Mouse (Mus musculus) CH12.LX (cell line): ENCODE measurements around the gene Slc43a2. TPM values are rescaled to one million over a fixed set of nuclear protein-coding genes. Genes with fewer than 3 reads are reported as not detected.

Source experiments
- DNase-seq: peaks from one replicate; pipeline ENCODE4 v3.0.0-alpha.2; 2013; ENCODE audit errors: extremely low read depth
- H3K27ac ChIP-seq: 2 replicates; pipeline ENCODE4 v1.5.1; 2012; ENCODE audit warnings: low read depth, mild to moderate bottlenecking, control low read depth, moderate library complexity; ENCODE audit not compliant: insufficient read depth
- H3K27me3 ChIP-seq: replicated peaks from 2 replicates; pipeline ENCODE3; 2012; ENCODE audit warnings: inconsistent platforms
- H3K36me3 ChIP-seq, 2 experiments: replicated peaks in 1 of 2; 2 replicates each; pipeline versions ENCODE3 to v1.6.1; 2012; ENCODE audit warnings: inconsistent platforms in 1 of 2, low read length in 1 of 2, mild to moderate bottlenecking in 1 of 2, mixed read lengths in 1 of 2, moderate library complexity in 1 of 2; ENCODE audit not compliant: control insufficient read depth in 1 of 2, insufficient read depth in 1 of 2
- H3K4me1 ChIP-seq, 2 experiments: 2 replicates each; pipeline ENCODE4 v1.6.1; 2012; ENCODE audit warnings: inconsistent platforms in 1 of 2, moderate library complexity in 1 of 2; ENCODE audit not compliant: insufficient read depth in 2 of 2, control insufficient read depth in 1 of 2
- H3K4me2 ChIP-seq: 2 replicates; pipeline ENCODE4 v1.6.1; 2012; ENCODE audit warnings: low read depth, mild to moderate bottlenecking, control low read depth; ENCODE audit not compliant: poor library complexity, insufficient read depth, severe bottlenecking
- H3K4me3 ChIP-seq, 3 experiments: fragments of 150-350 bp in 1 of 3; sonication (generic) in 1 of 3; replicated peaks in 1 of 3; 2 replicates each; pipeline versions ENCODE3 to v1.5.1; 2011 to 2012; ENCODE audit warnings: low read depth in 2 of 3, low read length in 2 of 3, mild to moderate bottlenecking in 2 of 3, moderate library complexity in 2 of 3, control low read depth in 1 of 3, improper control_type of control experiment in 1 of 3, inconsistent platforms in 1 of 3, mixed read lengths in 1 of 3; ENCODE audit not compliant: poor library complexity in 1 of 3
- H3K79me2 ChIP-seq: replicated peaks from 2 replicates; pipeline ENCODE4 v1.6.1; 2012; ENCODE audit warnings: mild to moderate bottlenecking, moderate library complexity; ENCODE audit not compliant: control insufficient read depth, poor library complexity, insufficient read depth, severe bottlenecking; ENCODE audit errors: extremely low read depth
- H3K9ac ChIP-seq: 2 replicates; pipeline ENCODE4 v1.6.1; 2012; ENCODE audit warnings: low read depth, mild to moderate bottlenecking, control low read depth, moderate library complexity; ENCODE audit not compliant: insufficient read depth
- H3K9me3 ChIP-seq: replicated peaks from 2 replicates; pipeline ENCODE3; 2012; ENCODE audit warnings: low read length, inconsistent platforms, mixed read lengths
- BHLHE40 ChIP-seq: IDR thresholded peaks from 2 replicates; pipeline ENCODE4 v1.6.1; 2011; ENCODE audit warnings: mild to moderate bottlenecking, low read depth, low read length, improper control_type of control experiment
- CHD1 ChIP-seq: IDR thresholded peaks from 2 replicates; pipeline ENCODE4 v1.6.1; 2012; ENCODE audit warnings: low read depth, low read length, improper control_type of control experiment, inconsistent platforms
- CTCF ChIP-seq, 2 experiments: IDR thresholded peaks in 1 of 2; conservative IDR thresholded peaks in 1 of 2; 2 replicates each; pipeline ENCODE4 v1.5.1; 2011 to 2012; ENCODE audit warnings: low read depth in 2 of 2, low read length in 2 of 2, improper control_type of control experiment in 1 of 2, inconsistent platforms in 1 of 2, mild to moderate bottlenecking in 1 of 2, moderate library complexity in 1 of 2
- EP300 ChIP-seq: IDR thresholded peaks from 2 replicates; pipeline ENCODE4 v1.6.1; 2011; ENCODE audit warnings: low read length, improper control_type of control experiment
- ETS1 ChIP-seq: conservative IDR thresholded peaks from 2 replicates; pipeline ENCODE4 v1.6.1; 2012; ENCODE audit warnings: low read depth, mild to moderate bottlenecking, inconsistent platforms, low read length, improper control_type of control experiment, moderate library complexity
- GABPA ChIP-seq: IDR thresholded peaks from 2 replicates; pipeline ENCODE4 v1.6.1; 2012; ENCODE audit warnings: low read depth, low read length, improper control_type of control experiment, inconsistent platforms; ENCODE audit not compliant: insufficient replicate concordance
- HCFC1 ChIP-seq: IDR thresholded peaks from 2 replicates; pipeline ENCODE4 v1.6.1; 2012; ENCODE audit warnings: low read depth, mild to moderate bottlenecking, inconsistent platforms, low read length, improper control_type of control experiment
- IRF4 ChIP-seq: IDR thresholded peaks from 2 replicates; pipeline ENCODE4 v1.6.1; 2014; ENCODE audit warnings: low read depth, mild to moderate bottlenecking, inconsistent platforms, low read length, improper control_type of control experiment
- JUN ChIP-seq: IDR thresholded peaks from 2 replicates; pipeline ENCODE4 v1.6.1; 2011; ENCODE audit warnings: low read depth, mild to moderate bottlenecking, low read length, improper control_type of control experiment, moderate library complexity; ENCODE audit not compliant: insufficient read depth
- JUND ChIP-seq: conservative IDR thresholded peaks from 2 replicates; pipeline ENCODE4 v1.6.1; 2011; ENCODE audit warnings: low read depth, low read length, improper control_type of control experiment
- KAT2A ChIP-seq: IDR thresholded peaks from 2 replicates; pipeline ENCODE4 v1.6.1; 2012; ENCODE audit warnings: low read length, improper control_type of control experiment, inconsistent platforms; ENCODE audit not compliant: insufficient replicate concordance
- MAX ChIP-seq: IDR thresholded peaks from 2 replicates; pipeline ENCODE4 v1.6.1; 2011; ENCODE audit warnings: low read length, improper control_type of control experiment
- MAZ ChIP-seq: IDR thresholded peaks from 2 replicates; pipeline ENCODE4 v1.6.1; 2012; ENCODE audit warnings: low read depth, mild to moderate bottlenecking, inconsistent platforms, low read length, improper control_type of control experiment, moderate library complexity
- MEF2A ChIP-seq: IDR thresholded peaks from 2 replicates; pipeline ENCODE4 v1.6.1; 2014; ENCODE audit warnings: low read depth, mild to moderate bottlenecking, inconsistent platforms, low read length, improper control_type of control experiment, borderline replicate concordance
- MXI1 ChIP-seq: IDR thresholded peaks from 2 replicates; pipeline ENCODE4 v1.6.1; 2011; ENCODE audit warnings: mild to moderate bottlenecking, low read depth, low read length, improper control_type of control experiment
- MYC ChIP-seq: IDR thresholded peaks from 2 replicates; pipeline ENCODE4 v1.6.1; 2011; ENCODE audit warnings: low read depth, mild to moderate bottlenecking, improper control_type of control experiment, low read length
- NELFE ChIP-seq: IDR thresholded peaks from 2 replicates; pipeline ENCODE4 v1.6.1; 2011; ENCODE audit warnings: low read depth, low read length, improper control_type of control experiment
- PAX5 ChIP-seq: IDR thresholded peaks from 2 replicates; pipeline ENCODE4 v1.6.1; 2012; ENCODE audit warnings: low read length, inconsistent platforms, mixed read lengths
- POLR2A ChIP-seq: IDR thresholded peaks from 2 replicates; pipeline ENCODE4 v1.6.1; 2011; ENCODE audit warnings: low read depth, mild to moderate bottlenecking, improper control_type of control experiment, low read length
- POLR2AphosphoS2 ChIP-seq: IDR thresholded peaks from 2 replicates; pipeline ENCODE4 v1.6.1; 2011; ENCODE audit warnings: low read depth, low read length, improper control_type of control experiment
- RCOR1 ChIP-seq: conservative IDR thresholded peaks from 2 replicates; pipeline ENCODE4 v1.6.1; 2012; ENCODE audit warnings: low read depth, mild to moderate bottlenecking, inconsistent platforms, low read length, improper control_type of control experiment
- SIN3A ChIP-seq: IDR thresholded peaks from 2 replicates; pipeline ENCODE4 v1.6.1; 2012; ENCODE audit warnings: low read length, improper control_type of control experiment, inconsistent platforms
- SMC3 ChIP-seq: IDR thresholded peaks from 2 replicates; pipeline ENCODE4 v1.6.1; 2011; ENCODE audit warnings: low read depth, low read length, improper control_type of control experiment
- TBP ChIP-seq: conservative IDR thresholded peaks from 2 replicates; pipeline ENCODE4 v1.6.1; 2011; ENCODE audit warnings: low read depth, low read length, improper control_type of control experiment
- TCF12 ChIP-seq: IDR thresholded peaks from 2 replicates; pipeline ENCODE4 v1.6.1; 2014; ENCODE audit warnings: low read depth, mild to moderate bottlenecking, inconsistent platforms, low read length, improper control_type of control experiment
- UBTF ChIP-seq: IDR thresholded peaks from 2 replicates; pipeline ENCODE4 v1.6.1; 2012; ENCODE audit warnings: low read depth, mild to moderate bottlenecking, inconsistent platforms, low read length, improper control_type of control experiment, moderate library complexity
- USF1 ChIP-seq: IDR thresholded peaks from 2 replicates; pipeline ENCODE4 v1.6.1; 2014; ENCODE audit warnings: low read depth, mild to moderate bottlenecking, inconsistent platforms, low read length, improper control_type of control experiment
- USF2 ChIP-seq: conservative IDR thresholded peaks from 2 replicates; pipeline ENCODE4 v1.6.1; 2011; ENCODE audit warnings: low read depth, low read length, improper control_type of control experiment
- ZKSCAN1 ChIP-seq: IDR thresholded peaks from 2 replicates; pipeline ENCODE4 v1.6.1; 2012; ENCODE audit warnings: low read depth, inconsistent platforms, low read length, improper control_type of control experiment, borderline replicate concordance
- ZMIZ1 ChIP-seq: IDR thresholded peaks from 2 replicates; pipeline ENCODE4 v1.6.1; 2012; ENCODE audit warnings: low read depth, mild to moderate bottlenecking, inconsistent platforms, low read length, improper control_type of control experiment
- ZNF384 ChIP-seq: IDR thresholded peaks from 2 replicates; pipeline ENCODE4 v1.6.1; 2012; ENCODE audit warnings: low read depth, low read length, improper control_type of control experiment, inconsistent platforms
- dilution Hi-C: fragments of 300-500 bp; cut with MboI; formaldehyde crosslinking; loops from 2 replicates; pipeline ENCODE4 v1.14.3; 2020; ENCODE audit warnings: low sequenced_read_pairs; ENCODE audit not compliant: extremely low pct_unique_long_range_greater_than_20kb, extremely low pct_ligation_motif_present
- in situ Hi-C: fragments of 300-500 bp; cut with MboI; formaldehyde crosslinking; loops from 3 replicates; pipeline ENCODE4 v1.14.3; 2019; ENCODE audit warnings: low sequenced_read_pairs, low pct_ligation_motif_present, low pct_unique_long_range_greater_than_20kb, mixed read lengths
- polyA plus RNA-seq: library from polyadenylated mRNA; unstranded; fragments of >175 nt; gene quantifications from 2 replicates; pipeline ENCODE4 v1.2.1, GENCODE M21; 2012; ENCODE audit warnings: low read depth; ENCODE audit not compliant: insufficient read length
- total RNA-seq, 2 experiments: library from RNA; depleted of rRNA; stranded (reverse); fragments of 300-350 nt in 1 of 2; fragments of >200 nt in 1 of 2; gene quantifications; 2 replicates each; pipeline ENCODE4 v1.2.3; 2012 to 2014

The Slc43a2 gene
- total and polyA plus RNA-seq, 3 experiments, result 5.0 to 8.9 (median 8.8) TPM

GRCm38 (mm10) chr11:75551961-75552441, 20.5 kb downstream of the Slc43a2 start:
- H3K4me3 ChIP-seq, result no peak overlapping the region
- DNase-seq, result peak; percentile 46
- H3K9ac ChIP-seq, result peak overlapping the region; percentile 19; the same call in 1 of the 2 replicates
- H3K27ac ChIP-seq, result peak overlapping the region; percentile 40
- no peaks in the 10 kb centered on the region for H3K9me3 ChIP-seq
- no peaks in the 10 kb centered on the region for H3K79me2 ChIP-seq
- H3K36me3 ChIP-seq, result peaks cover 0 to 20% of the 10 kb centered on the region in 2 experiments
- dilution Hi-C loops (no loop called here), in situ Hi-C loops (no loop called here)
- peak; percentile 76 for TF ChIP-seq EP300
- TF ChIP-seq RCOR1, result no peak
- TF ChIP-seq CTCF (conservative IDR thresholded peaks at IDR 0.05 in 1 of 2, IDR thresholded peaks at IDR 0.05 in 1 of 2; ENCODE audit: low read depth in 2 of 2, low read length in 2 of 2), result no peak
- no peak for TF ChIP-seq SIN3A
- no peak for TF ChIP-seq ZMIZ1
- TF ChIP-seq POLR2A, result no peak
- no peak for TF ChIP-seq ZNF384
- TF ChIP-seq HCFC1, result peak; percentile 33; the same call in 1 of the 2 replicates
- TF ChIP-seq JUND, result 0 out of 2 replicates have a peak, but pooled peaks have one; percentile 7
- no peak for TF ChIP-seq ZKSCAN1
- no peak for TF ChIP-seq CHD1
- TF ChIP-seq MEF2A, result peak; percentile 66; the same call in 1 of the 2 replicates
- peak; percentile 59; the same call in 1 of the 2 replicates for TF ChIP-seq IRF4
- TF ChIP-seq USF2, result no peak
- no peak; the same call in 1 of the 2 replicates for TF ChIP-seq UBTF
- 0 out of 2 replicates have a peak, but pooled peaks have one; percentile 34 for TF ChIP-seq MYC
- no peak for TF ChIP-seq SMC3
- TF ChIP-seq MAX, result no peak; the same call in 1 of the 2 replicates
- no peak for TF ChIP-seq KAT2A
- peak; percentile 98 for TF ChIP-seq ETS1
- TF ChIP-seq TBP, result no peak
- TF ChIP-seq GABPA, result no peak
- peak; percentile 87; the same call in 1 of the 2 replicates for TF ChIP-seq TCF12
- TF ChIP-seq JUN, result peak; percentile 23; the same call in 1 of the 2 replicates
- TF ChIP-seq MXI1, result no peak
- TF ChIP-seq POLR2AphosphoS2, result no peak
- TF ChIP-seq NELFE, result 0 out of 2 replicates have a peak, but pooled peaks have one; percentile 27
- TF ChIP-seq BHLHE40, result peak; percentile 59
- TF ChIP-seq MAZ, result peak; percentile 71
- no peak for TF ChIP-seq USF1
- no peak for TF ChIP-seq PAX5
- H3K4me1 ChIP-seq, result peaks cover 27 to 49% of the 10 kb centered on the region in 2 experiments
- H3K4me2 ChIP-seq, result no peak overlapping the region
- H3K27me3 ChIP-seq, result no peaks in the 10 kb centered on the region
